Mouse (Mus musculus): ENCODE measurements around the gene Gm45140. TPM values are rescaled to one million over a fixed set of nuclear protein-coding genes. Genes with fewer than 3 reads are reported as not detected.
A peak's percentile ranks its signal among the peaks of the same experiment; 100 is the strongest.

Gm45140 gene
- total RNA-seq, 2 experiments from 2014 or later, result 3.7 to 4.4 TPM

DNA sequence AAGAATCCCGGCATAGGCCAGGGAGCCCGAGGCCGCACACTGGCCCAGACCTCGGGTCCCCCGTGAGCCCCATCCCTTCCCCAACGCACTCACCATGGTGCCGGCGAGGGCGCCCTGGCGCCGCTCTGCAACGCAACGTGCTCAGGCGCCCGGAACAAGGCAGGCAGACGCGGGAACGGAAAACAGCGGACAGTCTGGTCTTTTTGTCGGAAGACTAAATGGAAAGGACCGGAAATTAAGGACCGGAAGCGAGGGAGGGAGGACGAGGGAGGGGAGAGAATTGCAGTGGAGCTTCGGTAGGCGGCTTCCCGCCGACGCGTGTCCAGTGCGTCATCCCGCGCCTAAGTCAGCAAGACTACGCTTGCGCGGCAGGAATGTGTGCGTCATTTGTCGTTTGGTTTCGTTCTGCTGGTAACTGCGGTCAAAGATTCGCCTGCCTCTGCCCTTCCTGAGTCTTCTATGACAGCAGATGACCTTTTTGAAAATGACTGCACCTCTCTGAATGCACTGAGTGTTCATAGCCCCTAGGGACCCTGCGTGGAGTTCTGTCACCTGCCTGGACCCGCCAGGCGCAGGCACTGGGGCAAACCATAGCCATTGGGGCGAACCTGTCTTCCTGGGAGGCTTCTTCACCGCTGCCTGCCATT lies 3.1 kb upstream of the Gm45140 start, which contains the start of gene Isy1:
Isy1 (minus strand) TSS at position 248 of the 647 bp plus-strand sequence.
- peak; percentile 36 for TF ChIP-seq CTCF (conservative IDR thresholded peaks at IDR 0.05)
- peak within 1 kb of the TSS; percentile 82 for H3K4me3 ChIP-seq
- DNase-seq (ENCODE audit: low spot score in 2 of 2), result peak; percentile 96 to 97
- peak within 1 kb of the TSS; percentile 98 for H3K27ac ChIP-seq

DNA sequence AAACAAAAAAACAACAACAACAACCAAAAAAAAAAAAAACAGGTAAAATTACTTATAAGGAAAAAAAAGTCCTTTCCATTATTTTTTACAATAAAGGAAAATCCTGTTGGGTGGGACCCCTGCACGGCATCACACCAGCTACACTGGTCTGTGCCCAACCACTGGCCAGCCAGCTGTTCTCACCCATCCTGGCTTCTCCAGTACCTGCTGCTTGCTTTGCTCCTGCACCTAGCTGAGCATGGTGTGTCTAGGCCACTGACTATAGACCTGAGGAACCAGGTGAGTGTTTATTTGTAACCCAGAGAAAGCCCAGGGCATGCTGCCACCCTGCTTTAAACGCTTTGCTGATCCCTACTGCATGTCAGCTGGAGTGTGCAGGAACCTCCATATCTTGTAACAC lies 15.2 kb downstream of the Gm45140 start:
- TF ChIP-seq CTCF (conservative IDR thresholded peaks at IDR 0.05), result no peak
- no peak overlapping the region for H3K27ac ChIP-seq
- DNase-seq (ENCODE audit: low spot score in 2 of 2), result no peak
- H3K4me3 ChIP-seq, result no peak overlapping the region

DNA sequence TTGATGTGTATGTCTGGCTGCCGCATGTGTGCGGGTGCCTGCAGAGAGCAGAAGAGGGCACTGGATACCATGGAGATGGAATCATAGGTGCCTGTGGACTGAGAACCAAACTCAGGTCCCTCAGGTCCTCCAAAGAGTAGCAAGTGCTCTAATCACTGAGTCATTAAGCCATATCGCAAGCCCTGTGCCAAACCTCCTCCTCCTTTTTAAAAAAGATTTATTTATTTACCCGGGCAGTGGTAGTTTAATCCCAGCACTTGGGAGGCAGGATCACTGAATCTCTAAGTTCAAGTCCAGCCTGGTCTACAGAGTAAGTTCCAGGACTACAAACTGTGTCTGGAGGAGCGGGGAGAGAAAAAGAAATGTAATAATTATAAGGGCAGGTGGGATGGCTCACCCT lies 21.1 kb downstream of the Gm45140 start:
- no peak for DNase-seq (ENCODE audit: low spot score in 2 of 2)
- no peak overlapping the region for H3K4me3 ChIP-seq
- H3K27ac ChIP-seq, result no peak overlapping the region
- TF ChIP-seq CTCF (conservative IDR thresholded peaks at IDR 0.05), result no peak

DNA sequence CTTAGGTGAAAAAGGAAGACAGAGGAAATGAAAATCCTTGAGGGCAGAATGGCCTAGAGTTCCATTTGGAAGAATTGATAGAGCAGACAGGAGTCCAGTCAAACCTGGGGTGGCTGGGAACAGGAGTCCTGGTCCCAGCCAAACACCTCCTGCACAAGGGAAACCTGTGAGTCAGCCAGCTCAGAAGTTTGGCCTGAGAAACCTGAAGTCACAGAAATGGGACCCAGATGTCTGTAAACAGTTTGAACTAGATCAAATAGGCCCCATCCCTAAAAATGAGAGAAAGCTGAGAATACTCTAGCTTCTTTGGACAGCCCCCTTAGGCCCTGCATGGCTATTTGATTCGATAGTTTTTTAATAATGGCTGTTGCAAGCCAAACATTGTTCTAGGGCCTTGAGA lies 22.9 kb downstream of the Gm45140 start:
- DNase-seq (ENCODE audit: low spot score in 2 of 2), result no peak
- TF ChIP-seq CTCF (conservative IDR thresholded peaks at IDR 0.05), result no peak
- Histone ChIP-seq H3K4me3 (peak overlapping the region; percentile 86; the same call in 1 of the 2 replicates), H3K27ac (peak overlapping the region; percentile 91; the same call in 1 of the 2 replicates)

DNA sequence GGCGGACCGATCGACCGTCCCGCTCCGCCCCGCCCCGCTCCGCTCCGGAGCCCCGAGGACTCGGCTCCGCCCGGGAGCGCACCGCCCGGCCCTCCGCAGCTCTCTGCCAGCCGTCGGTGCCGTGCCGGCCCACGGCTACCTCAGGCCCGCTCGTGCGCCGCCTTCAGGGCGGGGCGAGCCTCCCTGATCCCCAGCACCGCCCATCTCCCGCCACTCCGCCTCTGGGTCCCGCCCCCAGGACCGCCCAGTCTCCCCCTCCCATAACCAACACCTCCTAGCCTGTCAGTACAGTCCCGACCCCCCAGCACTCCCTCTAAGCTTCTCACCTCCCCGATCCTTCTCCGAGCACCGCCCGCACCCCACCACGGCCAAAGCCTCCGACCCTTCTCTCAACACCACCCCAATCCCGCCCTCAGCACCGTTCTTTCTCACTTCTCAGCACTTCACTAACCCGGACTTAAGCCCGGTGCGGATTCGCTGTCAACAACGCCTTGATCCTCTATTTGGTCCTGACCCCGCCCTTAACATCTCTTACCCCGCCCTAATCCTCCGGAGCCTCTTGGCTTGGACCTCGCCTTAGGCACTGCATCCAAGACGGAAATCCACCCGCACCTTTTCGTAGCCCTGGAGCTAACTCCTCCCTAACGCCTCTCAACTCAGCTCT lies 23.8 kb downstream of the Gm45140 start, which contains the start of gene Rab43:
Rab43 (minus strand) TSS at position 490 of the 664 bp plus-strand sequence.
- Histone ChIP-seq H3K4me3 (peak within 1 kb of the TSS; percentile 86), H3K27ac (peak within 1 kb of the TSS; percentile 91)
- DNase-seq (ENCODE audit: low spot score in 2 of 2), result peak; percentile 86 to 91
- TF ChIP-seq CTCF (conservative IDR thresholded peaks at IDR 0.05), result peak; percentile 56

DNA sequence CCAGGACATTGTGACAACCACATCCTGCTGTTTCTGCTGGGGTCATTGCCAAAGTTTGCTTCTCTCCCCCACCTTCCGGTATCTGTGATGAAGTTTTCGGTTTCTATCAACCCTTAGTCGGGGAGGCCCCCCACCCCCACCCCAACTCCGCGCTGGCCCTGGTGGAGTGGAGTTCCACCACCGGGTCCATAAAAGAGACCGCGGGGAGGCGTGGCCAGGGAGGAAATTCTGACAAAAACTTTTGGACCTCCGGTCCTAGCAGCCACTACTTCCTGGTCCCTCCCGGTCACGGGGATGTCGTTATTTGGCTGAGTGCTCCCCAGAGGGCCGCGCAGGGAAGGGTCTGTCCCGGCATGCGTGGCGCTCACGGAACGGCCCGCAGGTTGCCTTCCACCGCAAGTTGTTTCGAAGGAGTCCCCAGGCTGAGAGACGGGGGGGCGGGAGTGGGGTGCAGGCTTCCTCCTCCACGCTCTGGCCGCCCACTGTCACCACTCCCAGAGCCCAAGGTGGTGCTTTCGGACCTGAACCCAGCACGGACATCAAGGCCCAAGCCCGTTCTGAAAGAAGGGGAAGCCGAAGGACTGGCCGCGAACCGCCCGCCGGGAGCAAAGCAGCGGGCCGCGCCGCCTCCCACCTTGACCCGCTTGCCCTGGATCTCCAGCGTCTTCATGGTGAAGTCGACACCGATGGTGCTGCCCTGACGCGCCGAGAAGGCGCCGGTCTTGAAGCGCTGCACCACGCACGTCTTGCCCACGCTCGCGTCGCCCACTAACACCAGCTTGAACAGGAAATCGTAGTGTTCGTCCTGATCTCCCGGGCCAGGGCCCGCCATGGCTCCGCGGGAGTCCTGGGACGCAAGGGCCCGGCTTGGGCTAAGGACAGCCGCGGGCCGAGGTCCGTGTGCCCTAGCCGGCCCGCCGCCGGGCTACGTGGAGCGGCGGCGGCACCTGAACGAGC lies 24.6 kb downstream of the Gm45140 start:
- DNase-seq (ENCODE audit: low spot score in 2 of 2), result peak; percentile 9 to 31
- H3K4me3 ChIP-seq, result peak overlapping the region; percentile 86
- peak overlapping the region; percentile 91 for H3K27ac ChIP-seq
- no peak for TF ChIP-seq CTCF (conservative IDR thresholded peaks at IDR 0.05)

DNA sequence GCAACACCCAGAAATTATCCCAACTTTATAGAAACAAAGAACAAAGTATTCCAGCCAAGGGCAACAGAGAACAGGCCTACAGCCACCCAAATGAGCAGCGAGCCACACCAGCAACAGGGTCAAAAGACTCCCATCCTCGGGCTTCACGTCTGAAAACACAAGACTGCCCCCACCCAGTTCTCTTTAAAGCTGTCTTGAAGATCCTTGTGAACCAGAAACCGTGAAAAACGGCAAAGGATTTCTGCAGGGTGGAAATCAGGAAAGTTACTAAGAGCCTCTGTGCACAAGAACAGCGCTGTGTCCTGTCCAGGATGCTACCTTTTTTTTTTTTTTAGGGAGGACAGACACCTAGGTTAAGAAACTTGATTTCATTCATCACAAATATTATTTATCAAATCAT lies 25.3 kb downstream of the Gm45140 start:
- no peak for TF ChIP-seq CTCF (conservative IDR thresholded peaks at IDR 0.05)
- peak overlapping the region; percentile 86 for H3K4me3 ChIP-seq
- H3K27ac ChIP-seq, result peak overlapping the region; percentile 91; the same call in 1 of the 2 replicates
- no peak for DNase-seq (ENCODE audit: low spot score in 2 of 2)

DNA sequence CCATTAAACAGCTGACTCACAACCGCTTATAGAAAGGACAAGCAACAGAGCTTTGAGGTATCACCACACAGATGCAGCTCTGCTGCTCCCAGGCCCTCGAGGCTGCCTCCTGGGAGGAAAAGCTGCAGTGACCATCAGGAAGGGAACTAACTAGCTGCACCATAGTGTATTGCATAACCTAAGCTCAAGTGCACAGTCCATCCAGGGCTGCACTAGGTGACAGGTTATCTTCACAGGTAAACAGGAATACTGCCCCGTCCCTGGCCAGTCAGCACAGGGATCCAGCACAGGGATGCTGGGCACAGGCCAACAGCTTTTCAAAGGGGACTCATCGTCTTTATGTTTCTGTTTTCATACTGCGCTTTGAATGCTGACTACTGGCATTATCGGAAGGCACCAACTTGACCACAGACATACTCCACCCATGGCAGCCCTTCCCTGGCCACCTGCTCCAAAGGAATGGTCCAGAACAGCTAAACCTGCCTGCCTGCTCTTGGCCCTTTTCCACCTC lies 25.9 kb downstream of the Gm45140 start:
- no peak for TF ChIP-seq CTCF (conservative IDR thresholded peaks at IDR 0.05)
- no peak overlapping the region; the same call in 1 of the 2 replicates for H3K4me3 ChIP-seq
- H3K27ac ChIP-seq, result no peak overlapping the region
- DNase-seq (ENCODE audit: low spot score in 2 of 2), result no peak

DNA sequence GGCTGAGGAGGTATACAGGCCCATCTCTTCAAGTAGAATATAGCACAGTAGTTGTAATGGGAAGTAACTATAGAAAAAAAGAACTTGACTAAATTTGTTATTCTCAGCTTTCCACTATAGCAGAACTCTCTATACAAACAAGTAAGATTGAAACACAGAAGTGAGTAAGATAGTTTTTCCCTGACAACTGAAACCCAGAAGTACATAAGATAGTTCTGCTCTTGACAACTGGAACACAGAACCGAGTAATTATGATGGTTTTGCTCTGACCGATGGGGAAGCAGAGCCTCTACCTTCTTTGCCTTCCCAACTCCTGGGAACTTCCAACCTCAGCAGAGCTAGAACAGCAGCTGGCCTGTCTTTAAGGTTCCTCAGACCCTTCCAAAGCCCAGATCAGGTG lies 26.5 kb downstream of the Gm45140 start:
- no peak overlapping the region for H3K4me3 ChIP-seq
- TF ChIP-seq CTCF (conservative IDR thresholded peaks at IDR 0.05), result no peak
- H3K27ac ChIP-seq, result no peak overlapping the region
- no peak for DNase-seq (ENCODE audit: low spot score in 2 of 2)

DNA sequence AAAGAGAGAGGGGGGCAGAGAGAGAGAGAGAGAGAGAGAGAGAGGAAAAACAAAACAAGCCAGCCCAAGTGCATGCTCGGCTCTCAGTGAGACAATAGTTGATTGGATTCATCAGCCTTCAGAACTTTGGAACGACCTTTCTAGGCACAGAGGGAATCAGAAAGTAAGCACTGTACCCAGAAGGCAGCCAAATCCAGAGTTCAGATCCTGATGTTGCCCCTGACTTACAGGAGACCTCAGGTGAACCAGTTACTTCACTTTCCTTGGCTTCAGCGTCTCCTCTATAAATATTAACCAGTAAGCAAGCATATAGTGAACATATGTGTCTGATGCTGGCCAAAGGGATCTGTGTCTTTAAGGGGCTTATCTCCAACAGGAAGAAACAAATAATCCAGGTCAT lies 27.1 kb downstream of the Gm45140 start:
- Histone ChIP-seq H3K4me3 (no peak overlapping the region), H3K27ac (no peak overlapping the region)
- DNase-seq (ENCODE audit: low spot score in 2 of 2), result no peak
- TF ChIP-seq CTCF (conservative IDR thresholded peaks at IDR 0.05), result no peak

DNA sequence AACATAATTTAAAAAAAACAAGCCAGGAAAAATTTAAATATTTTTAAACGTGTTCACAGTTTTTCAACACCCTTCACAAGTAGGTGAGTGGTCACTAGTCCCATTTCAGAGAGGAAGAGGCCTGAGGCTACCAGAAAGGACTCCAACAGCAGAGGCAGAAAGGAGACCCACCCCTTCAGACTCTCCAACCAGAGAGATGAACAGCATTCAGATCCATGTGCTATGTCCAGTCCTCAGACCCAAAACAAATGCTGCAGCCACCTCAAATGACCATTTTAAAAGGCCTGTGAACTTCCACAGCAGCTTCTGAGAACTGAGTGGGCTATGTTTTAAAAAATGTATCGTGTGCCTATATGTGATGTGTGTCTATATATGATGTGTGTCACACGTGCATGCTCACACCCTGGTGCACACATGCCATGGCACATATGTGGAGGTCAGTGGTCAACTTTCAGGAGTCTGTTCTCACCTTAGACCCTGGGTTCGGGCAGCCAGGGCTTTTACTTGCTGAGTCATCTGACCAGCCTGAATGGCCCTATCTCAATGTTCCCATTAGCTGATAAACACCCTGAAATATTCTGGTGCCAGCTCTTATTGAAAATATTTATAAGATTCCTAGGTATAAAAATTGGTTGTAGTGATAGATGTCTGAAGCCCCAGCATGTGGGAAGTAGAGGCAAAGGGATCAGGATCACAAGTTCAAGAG lies 27.7 kb downstream of the Gm45140 start:
- no peak for TF ChIP-seq CTCF (conservative IDR thresholded peaks at IDR 0.05)
- no peak overlapping the region for H3K27ac ChIP-seq
- H3K4me3 ChIP-seq, result no peak overlapping the region
- DNase-seq (ENCODE audit: low spot score in 2 of 2), result no peak

DNA sequence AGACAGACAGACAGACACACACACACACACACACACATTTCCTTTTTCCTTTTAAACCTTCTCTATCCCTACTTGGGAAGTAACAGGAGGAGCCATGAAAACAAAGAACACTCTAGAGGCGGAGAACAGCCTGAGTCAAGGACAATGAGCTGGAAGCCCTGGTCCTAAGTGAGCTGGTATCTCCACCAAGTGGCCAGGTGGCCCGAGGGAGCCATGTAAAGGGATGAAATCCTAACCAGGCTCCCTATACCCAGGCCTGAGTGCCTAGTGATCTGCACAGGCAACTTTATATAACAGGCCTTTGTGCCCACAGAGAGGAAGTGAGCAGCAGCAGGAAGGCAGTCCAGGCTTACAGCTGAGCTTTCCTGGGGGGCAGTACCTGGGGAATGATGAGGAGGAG lies 28.7 kb downstream of the Gm45140 start:
- no peak overlapping the region for H3K4me3 ChIP-seq
- H3K27ac ChIP-seq, result no peak overlapping the region
- no peak for DNase-seq (ENCODE audit: low spot score in 2 of 2)
- no peak for TF ChIP-seq CTCF (conservative IDR thresholded peaks at IDR 0.05)
